Mouse (Mus musculus) lung, embryonic 15.5 days (tissue): ENCODE measurements around the gene Srgap1. TPM values are rescaled to one million over a fixed set of nuclear protein-coding genes. Genes with fewer than 3 reads are reported as not detected.
"Not testable (repeated sequence)": the region's sequence is repeated elsewhere in the genome, so short reads cannot be mapped to it uniquely, and the experiment has no call there.

Experiments
- ATAC-seq: fragments of 200-750 bp; cut with Nextera tagmentation; 2 replicates; pipeline ENCODE4 v1.8.0; 2017; ENCODE audit warnings: moderate number of reproducible peaks, borderline replicate concordance; ENCODE audit not compliant: low FRiP score, low TSS enrichment; ENCODE audit errors: extremely low read depth
- H3K27ac ChIP-seq: fragments of 300-500 bp; sonication (generic); 2 replicates; pipeline ENCODE4 v1.5.1; 2015; ENCODE audit warnings: moderate library complexity, mild to moderate bottlenecking, inconsistent platforms
- H3K27me3 ChIP-seq: fragments of 300-500 bp; sonication (generic); 2 replicates; pipeline ENCODE4 v1.6.1; 2015; ENCODE audit warnings: inconsistent platforms
- H3K36me3 ChIP-seq: fragments of 300-500 bp; sonication (generic); 2 replicates; pipeline ENCODE4 v1.6.1; 2015; ENCODE audit warnings: inconsistent platforms
- H3K4me1 ChIP-seq: fragments of 300-500 bp; sonication (generic); 2 replicates; pipeline ENCODE4 v1.6.1; 2015; ENCODE audit warnings: inconsistent platforms
- H3K4me2 ChIP-seq: fragments of 300-500 bp; sonication (generic); 2 replicates; pipeline ENCODE4 v1.6.1; 2015; ENCODE audit warnings: inconsistent platforms, mild to moderate bottlenecking, moderate library complexity
- H3K4me3 ChIP-seq: fragments of 300-500 bp; sonication (generic); 2 replicates; pipeline ENCODE4 v1.5.1; 2015; ENCODE audit warnings: mild to moderate bottlenecking, inconsistent platforms
- H3K9ac ChIP-seq: fragments of 300-500 bp; sonication (generic); 2 replicates; pipeline ENCODE4 v1.6.1; 2015; ENCODE audit warnings: inconsistent platforms
- H3K9me3 ChIP-seq: fragments of 300-500 bp; sonication (generic); 2 replicates; pipeline ENCODE4 v1.6.1; 2016; ENCODE audit warnings: inconsistent platforms
- WGBS: fragments of 180-500 bp; shearing (Covaris S2); methylation state at CpG from one replicate; pipeline ENCODE4 v1.1.7; 2015; 5-methylcytosine and 5-hydroxymethylcytosine counted together
- polyA plus RNA-seq: library from polyadenylated mRNA; unstranded; fragments of >200 nt; fragmentation: Nextera tagmentation; extraction: Ambion mirVana; gene quantifications from 2 replicates; pipeline ENCODE4 v1.2.1, GENCODE M21; 2015

Gene Srgap1
- polyA plus RNA-seq, 1 experiment from 2014 or later = 10.7 TPM

DNA sequence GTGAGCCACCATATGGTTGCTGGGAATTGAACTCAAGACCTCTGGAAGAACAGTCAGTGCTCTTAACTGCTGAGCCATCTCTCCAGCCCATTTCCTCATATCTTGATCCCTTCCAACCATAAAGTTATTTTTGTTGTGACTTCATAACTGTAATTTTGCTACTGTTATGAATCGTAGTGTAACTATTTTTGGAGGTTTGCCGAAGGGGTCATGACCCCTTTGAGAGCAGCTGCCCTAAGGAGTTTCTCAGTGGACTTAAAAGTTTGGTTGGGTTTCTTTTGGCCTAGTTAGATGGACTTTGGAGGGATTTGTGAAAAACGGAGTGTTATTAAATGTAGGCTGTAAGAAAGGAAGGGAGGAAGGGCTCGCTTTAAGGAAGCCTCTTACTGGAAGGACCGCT, 277.4 kb downstream of the Srgap1 start:
- Histone ChIP-seq H3K27me3 (no peaks in the 10 kb centered on the region), H3K4me1 (no peaks in the 10 kb centered on the region), H3K9me3 (no peaks in the 10 kb centered on the region), H3K4me3 (no peak overlapping the region), H3K4me2 (no peak overlapping the region), H3K36me3 (no peaks in the 10 kb centered on the region), H3K9ac (no peak overlapping the region), H3K27ac (no peak overlapping the region)
- WGBS = 77% methylated on average over 5 of the region's 5 CpGs
- ATAC-seq = no peak

DNA sequence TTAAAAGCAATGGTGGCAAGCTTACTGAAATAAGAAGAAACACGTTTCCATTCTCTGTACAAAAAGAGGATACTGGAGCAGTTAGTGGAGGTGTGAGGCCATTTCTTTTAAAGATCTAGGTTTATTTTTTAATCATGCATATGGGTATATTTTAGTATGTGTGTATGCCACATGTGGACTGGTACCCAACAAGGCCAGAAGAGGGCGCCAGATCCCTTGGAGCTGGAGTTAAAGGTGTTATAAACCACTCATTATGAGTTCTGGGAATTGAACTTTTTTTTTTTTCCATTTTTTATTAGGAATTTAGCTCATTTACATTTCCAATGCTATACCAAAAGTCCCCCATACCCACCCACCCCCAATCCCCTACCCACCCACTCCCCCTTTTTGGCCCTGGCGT, 279.8 kb downstream of the Srgap1 start:
- WGBS = 69% methylated on average over 3 of the region's 3 CpGs
- not testable (repeated sequence) for H3K4me1 ChIP-seq, H3K36me3 ChIP-seq, H3K4me3 ChIP-seq, H3K9me3 ChIP-seq, H3K4me2 ChIP-seq, ATAC-seq, H3K9ac ChIP-seq, H3K27ac ChIP-seq, H3K27me3 ChIP-seq

DNA sequence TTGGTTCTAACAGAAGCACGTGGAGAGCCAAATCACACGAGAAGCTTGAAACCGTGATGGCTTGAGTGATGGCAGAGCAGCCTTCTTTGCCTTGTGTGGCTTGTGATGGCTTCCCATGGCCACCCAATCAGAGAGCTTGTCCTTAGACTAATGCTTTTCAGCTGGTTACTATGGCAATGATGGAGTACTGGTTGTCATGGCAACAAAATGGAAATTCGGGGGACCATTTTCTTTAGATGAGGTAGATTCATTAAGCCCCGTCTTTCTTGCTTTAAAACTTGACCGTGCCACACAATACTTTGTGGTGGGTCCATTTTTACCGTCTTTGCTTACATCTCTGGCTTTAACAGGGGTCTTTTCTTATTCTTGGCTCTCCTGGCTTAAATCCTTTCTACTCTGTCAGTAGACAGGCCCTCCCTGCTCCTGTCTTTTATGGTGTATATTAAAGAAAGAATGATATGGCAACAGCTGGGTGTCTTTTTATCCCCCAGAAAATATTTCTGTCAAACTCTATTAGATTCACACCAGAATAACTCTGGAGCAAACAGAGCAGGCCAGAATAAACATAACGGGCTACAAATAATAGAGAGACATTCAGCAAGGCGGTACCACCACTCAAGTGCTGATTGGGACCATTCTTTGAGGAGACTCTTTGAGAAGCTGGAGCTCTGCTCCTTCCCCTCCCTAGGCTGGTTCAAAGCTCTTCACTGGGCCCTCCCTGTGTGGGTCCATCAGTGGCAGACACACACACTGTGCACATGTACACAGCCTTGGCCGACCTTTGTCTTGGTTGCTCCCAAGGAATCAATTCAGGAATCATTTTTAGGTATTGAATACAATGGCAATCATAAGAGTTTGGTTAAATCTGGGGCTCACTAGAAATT, 281.7 kb downstream of the Srgap1 start:
- WGBS = 71% methylated on average over 10 of the region's 10 CpGs

DNA sequence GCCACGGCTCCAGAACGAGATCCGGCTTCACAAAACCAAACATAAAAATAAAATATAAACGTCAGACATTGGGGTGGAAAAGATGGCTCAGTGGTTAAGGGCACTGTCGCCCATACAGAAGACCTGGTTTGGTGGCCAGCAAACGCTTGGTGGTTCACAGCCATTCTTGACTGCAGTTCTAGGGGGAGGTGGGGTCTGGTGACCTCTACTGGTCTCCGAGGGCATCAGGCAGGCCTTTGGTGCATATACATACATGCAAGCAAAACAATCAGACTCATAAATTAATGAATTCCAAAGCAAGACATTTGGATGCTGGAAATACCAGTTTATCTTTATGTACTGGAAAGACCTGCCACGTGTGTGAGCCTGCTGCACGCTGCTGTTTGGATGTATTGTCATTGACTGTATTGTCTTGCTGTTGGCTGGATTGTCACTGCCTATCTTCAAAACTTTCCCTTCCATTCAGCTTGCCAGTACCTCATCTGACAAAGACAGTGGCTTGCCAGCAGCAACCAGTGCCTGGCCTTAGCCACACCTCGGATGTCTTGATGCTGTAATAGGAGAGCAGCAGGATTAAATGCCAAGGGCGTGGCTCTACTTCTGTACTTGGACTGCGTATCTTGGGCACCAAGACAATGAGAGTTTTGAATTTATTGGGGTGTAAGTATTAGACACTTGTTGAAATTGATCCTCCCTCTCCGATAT, 282.5 kb downstream of the Srgap1 start:
- no peak overlapping the region for H3K4me3 ChIP-seq
- ATAC-seq = no peak
- 79% methylated on average over 13 of the region's 13 CpGs for whole genome bisulfite sequencing

More for the DNA sequence above, 281.7 kb downstream of the Srgap1 start:
- Histone ChIP-seq H3K27me3 (no peaks in the 10 kb centered on the region), H3K36me3 (no peaks in the 10 kb centered on the region), H3K4me2 (no peak overlapping the region), H3K27ac (no peak overlapping the region), H3K9ac (no peak overlapping the region), H3K4me1 (no peaks in the 10 kb centered on the region), H3K9me3 (no peaks in the 10 kb centered on the region), H3K4me3 (no peak overlapping the region)
- no peak for ATAC-seq

DNA sequence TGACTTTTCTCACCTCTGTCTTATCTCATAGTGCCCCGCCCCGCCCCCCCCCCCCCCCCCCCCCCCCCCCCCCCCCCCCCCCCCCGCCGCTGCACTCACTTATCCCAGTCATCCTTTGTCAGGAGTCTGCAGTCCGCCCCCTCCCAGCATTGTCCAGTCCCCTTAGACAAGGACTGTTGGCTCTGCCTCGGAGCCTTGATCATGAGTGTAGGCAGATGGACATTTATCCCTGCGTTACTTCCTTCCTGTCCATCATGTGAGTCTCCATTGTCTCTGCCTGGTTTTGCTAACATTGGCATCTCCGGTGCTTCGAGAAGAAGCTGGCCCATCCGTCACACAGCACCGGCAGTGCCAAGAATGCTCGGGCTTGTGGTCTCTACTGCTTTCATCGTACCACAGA, 283.9 kb downstream of the Srgap1 start:
- WGBS = 70% methylated on average over 10 of the region's 13 CpGs
- H3K27me3 ChIP-seq = no peaks in the 10 kb centered on the region
- no peaks in the 10 kb centered on the region for H3K36me3 ChIP-seq
- no peak overlapping the region for H3K4me2 ChIP-seq
- no peaks in the 10 kb centered on the region for H3K4me1 ChIP-seq
- ATAC-seq = no peak; the same call in 1 of the 2 replicates
- no peak overlapping the region for H3K9ac ChIP-seq
- no peak overlapping the region for H3K4me3 ChIP-seq
- H3K9me3 ChIP-seq = no peaks in the 10 kb centered on the region
- H3K27ac ChIP-seq = no peak overlapping the region

More for the DNA sequence above, 282.5 kb downstream of the Srgap1 start:
- H3K4me1 ChIP-seq = no peaks in the 10 kb centered on the region
- H3K36me3 ChIP-seq = no peaks in the 10 kb centered on the region
- no peak overlapping the region for H3K27ac ChIP-seq
- H3K27me3 ChIP-seq = no peaks in the 10 kb centered on the region
- H3K4me2 ChIP-seq = no peak overlapping the region
- H3K9ac ChIP-seq = no peak overlapping the region
- no peaks in the 10 kb centered on the region for H3K9me3 ChIP-seq

DNA sequence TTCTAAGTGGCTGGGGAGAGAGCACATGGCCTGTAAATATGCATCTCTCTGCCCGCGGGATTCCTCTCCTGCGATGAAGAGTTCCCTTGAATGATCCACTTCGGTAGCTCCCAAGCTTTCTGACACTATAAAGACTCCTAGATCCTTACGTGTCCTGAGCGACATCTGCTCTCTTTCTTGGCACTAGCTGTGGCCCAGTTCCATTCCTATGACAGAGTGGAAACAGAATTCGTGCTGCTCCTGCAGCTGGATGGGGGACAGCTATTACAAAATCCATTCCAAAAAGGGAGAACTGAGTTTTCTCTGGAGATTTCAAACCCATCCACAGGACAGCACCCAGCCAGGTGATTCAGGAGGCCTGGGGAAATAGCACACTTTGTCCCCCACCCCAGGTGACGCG, 285.0 kb downstream of the Srgap1 start:
- H3K36me3 ChIP-seq = no peaks in the 10 kb centered on the region
- no peak for ATAC-seq
- no peaks in the 10 kb centered on the region for H3K4me1 ChIP-seq
- H3K9me3 ChIP-seq = no peaks in the 10 kb centered on the region
- 84% methylated on average over 9 of the region's 9 CpGs for WGBS
- H3K9ac ChIP-seq = no peak overlapping the region
- H3K4me3 ChIP-seq = no peak overlapping the region
- no peak overlapping the region for H3K27ac ChIP-seq
- no peak overlapping the region for H3K4me2 ChIP-seq
- H3K27me3 ChIP-seq = no peaks in the 10 kb centered on the region

DNA sequence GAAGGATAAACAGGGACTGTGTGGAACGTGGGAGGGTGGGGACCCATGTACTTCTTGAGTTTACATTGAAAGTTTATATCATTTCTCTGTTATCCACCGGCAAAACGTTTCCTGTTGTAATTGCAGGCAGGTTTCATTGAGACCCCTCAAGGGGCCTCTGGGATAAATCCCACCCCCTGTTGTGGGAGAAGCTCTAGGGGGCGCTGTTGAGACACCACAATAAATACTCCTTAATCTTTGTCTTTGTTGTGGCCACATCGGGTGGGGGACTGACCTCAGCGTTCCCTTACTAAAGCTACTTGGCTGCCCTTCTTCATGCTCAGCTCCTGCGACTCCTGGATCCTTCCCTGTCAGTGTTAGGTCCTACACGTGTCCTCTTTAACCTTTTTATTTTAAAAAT, 288.0 kb downstream of the Srgap1 start:
- Histone ChIP-seq H3K4me1 (peaks cover 16% of the 10 kb centered on the region; the same call in 1 of the 2 replicates), H3K36me3 (no peaks in the 10 kb centered on the region), H3K27me3 (no peaks in the 10 kb centered on the region), H3K27ac (no peak overlapping the region), H3K9me3 (no peaks in the 10 kb centered on the region), H3K4me3 (no peak overlapping the region), H3K4me2 (no peak overlapping the region), H3K9ac (no peak overlapping the region)
- WGBS = 54% methylated on average over 8 of the region's 8 CpGs
- ATAC-seq = no peak

DNA sequence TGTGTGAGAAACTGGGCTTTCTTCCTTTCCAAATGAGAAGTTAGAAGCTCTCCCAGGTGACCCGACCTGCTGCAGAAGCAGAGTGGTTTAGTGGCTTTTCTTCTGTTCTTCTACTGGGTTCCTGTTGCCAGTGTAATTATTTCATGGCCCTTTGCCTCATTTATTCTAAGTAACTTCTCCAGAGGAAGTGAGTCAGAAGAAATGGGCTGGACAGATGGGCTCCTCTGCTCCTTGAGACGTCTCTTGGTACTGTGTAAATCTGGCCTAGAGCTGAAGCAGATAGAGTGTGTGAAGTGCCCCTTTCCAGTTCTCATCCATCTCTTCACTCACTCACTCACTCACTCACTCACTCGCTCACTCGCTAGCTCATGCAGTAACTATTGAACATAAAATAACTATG, 290.4 kb downstream of the Srgap1 start:
- Histone ChIP-seq H3K9ac (no peak overlapping the region), H3K27me3 (no peaks in the 10 kb centered on the region), H3K36me3 (no peaks in the 10 kb centered on the region), H3K27ac (no peak overlapping the region), H3K4me2 (no peak overlapping the region), H3K4me3 (no peak overlapping the region), H3K4me1 (peaks cover 16% of the 10 kb centered on the region; the same call in 1 of the 2 replicates), H3K9me3 (no peaks in the 10 kb centered on the region)
- 62% methylated on average over 4 of the region's 4 CpGs for WGBS
- ATAC-seq = no peak

DNA sequence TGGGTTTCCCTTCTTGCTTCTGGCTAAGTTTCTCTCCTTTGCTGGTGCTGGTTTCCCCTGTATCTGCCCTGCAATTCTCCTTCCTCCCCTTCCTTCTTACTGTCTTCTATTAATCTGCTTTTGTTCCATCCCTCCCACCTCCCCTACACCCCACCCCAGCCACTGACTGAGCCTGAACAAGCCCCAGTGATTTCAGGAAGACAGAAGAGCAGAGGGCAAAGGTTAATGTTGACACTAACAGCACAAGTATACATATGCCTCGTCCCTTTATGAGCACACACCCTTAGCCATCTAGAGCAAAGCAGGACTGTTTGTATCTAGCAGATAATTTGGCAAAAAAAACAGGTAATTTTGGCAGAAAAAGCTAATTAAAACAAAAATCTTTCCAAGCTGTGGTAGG, 291.3 kb downstream of the Srgap1 start:
- no peak overlapping the region for H3K9ac ChIP-seq
- 3% methylated on average over 1 of the region's 1 CpGs for WGBS

DNA sequence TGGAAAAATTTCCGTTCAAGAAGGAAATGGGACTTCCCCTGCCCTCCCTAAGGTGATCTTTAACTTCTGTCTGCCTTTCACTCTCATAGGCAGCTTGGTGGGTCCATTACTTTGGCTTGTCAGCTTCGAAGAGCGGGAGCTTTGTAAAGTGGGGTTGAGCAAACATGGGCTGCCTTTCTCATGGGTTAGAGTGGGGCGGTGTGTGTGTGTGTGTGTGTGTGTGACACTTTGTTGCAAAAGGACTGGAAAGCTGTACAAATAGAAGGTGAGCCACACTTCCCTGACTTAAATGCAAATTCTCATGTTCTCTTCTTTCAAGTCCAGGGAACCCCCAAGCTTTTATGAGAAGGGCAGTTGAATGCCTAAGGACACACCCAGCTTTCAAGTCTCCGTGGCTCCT, 292.9 kb downstream of the Srgap1 start:
- 56% methylated on average over 5 of the region's 5 CpGs for WGBS
- peaks cover 16% of the 10 kb centered on the region; the same call in 1 of the 2 replicates for H3K4me1 ChIP-seq
- no peak overlapping the region for H3K4me3 ChIP-seq
- H3K4me2 ChIP-seq = no peak overlapping the region
- no peaks in the 10 kb centered on the region for H3K9me3 ChIP-seq
- 0 out of 2 replicates have a peak, but pooled peaks cover 4% of the 10 kb centered on the region for H3K36me3 ChIP-seq
- no peak overlapping the region for H3K9ac ChIP-seq
- peak; percentile 40; the same call in 1 of the 2 replicates for ATAC-seq
- no peaks in the 10 kb centered on the region for H3K27me3 ChIP-seq
- peak overlapping the region; percentile 57 for H3K27ac ChIP-seq

More for the DNA sequence above, 291.3 kb downstream of the Srgap1 start:
- Histone ChIP-seq H3K36me3 (no peaks in the 10 kb centered on the region), H3K9me3 (no peaks in the 10 kb centered on the region), H3K4me1 (peaks cover 16% of the 10 kb centered on the region; the same call in 1 of the 2 replicates), H3K4me2 (no peak overlapping the region), H3K27ac (peak overlapping the region; percentile 42), H3K27me3 (no peaks in the 10 kb centered on the region), H3K4me3 (no peak overlapping the region)
- ATAC-seq = no peak

DNA sequence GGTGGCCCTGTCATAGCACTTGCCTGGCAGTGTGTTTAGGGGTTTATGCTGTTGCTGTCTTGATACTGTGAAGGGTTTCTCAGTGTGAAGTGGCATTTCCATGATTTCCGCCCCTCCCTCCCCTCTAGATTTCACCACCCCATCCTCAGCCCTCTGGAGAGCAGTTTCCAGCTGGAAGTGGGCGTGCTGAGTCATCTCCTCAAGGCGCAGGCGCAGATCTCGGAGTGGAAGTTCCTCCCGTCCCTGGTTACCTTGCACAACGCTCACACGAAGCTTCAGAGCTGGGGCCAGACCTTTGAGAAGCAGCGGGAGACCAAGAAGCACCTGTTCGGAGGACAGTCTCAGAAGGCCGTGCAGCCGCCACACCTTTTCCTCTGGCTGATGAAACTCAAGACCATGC, 296.9 kb downstream of the Srgap1 start:
- WGBS = 94% methylated on average over 12 of the region's 12 CpGs

DNA sequence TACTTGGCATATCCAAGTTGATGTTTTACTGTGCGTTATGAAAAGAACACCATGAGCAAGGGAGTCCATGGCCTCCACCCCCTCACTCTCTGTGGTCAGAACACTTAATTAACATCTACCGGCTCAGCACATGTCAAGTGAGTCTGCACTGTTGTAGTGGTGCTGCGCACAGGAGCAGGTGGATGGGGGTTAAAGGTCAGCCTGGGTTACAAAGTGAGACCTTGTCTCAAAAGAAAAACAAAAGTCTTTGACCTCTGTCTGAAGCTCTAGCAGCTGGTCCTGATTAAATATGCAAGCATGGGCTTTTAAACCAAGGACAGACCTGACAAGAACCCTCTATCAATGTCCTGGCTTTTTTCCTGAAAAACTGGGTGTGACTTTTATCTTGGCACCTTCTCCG, 304.8 kb downstream of the Srgap1 start:
- Histone ChIP-seq H3K27ac (no peak overlapping the region), H3K9ac (no peak overlapping the region), H3K9me3 (no peaks in the 10 kb centered on the region), H3K36me3 (peaks cover 7% of the 10 kb centered on the region; the same call in 1 of the 2 replicates), H3K4me3 (no peak overlapping the region), H3K4me1 (peaks cover 6% of the 10 kb centered on the region), H3K27me3 (no peaks in the 10 kb centered on the region), H3K4me2 (no peak overlapping the region)
- 33% methylated on average over 4 of the region's 4 CpGs for WGBS
- ATAC-seq = no peak

More for the DNA sequence above, 296.9 kb downstream of the Srgap1 start:
- no peak for ATAC-seq
- Histone ChIP-seq H3K27ac (no peak overlapping the region), H3K27me3 (no peaks in the 10 kb centered on the region), H3K4me3 (no peak overlapping the region), H3K9me3 (no peaks in the 10 kb centered on the region), H3K9ac (no peak overlapping the region), H3K4me1 (0 out of 2 replicates have a peak, but pooled peaks cover 6% of the 10 kb centered on the region), H3K4me2 (no peak overlapping the region), H3K36me3 (peaks cover 11% of the 10 kb centered on the region; the same call in 1 of the 2 replicates)
